Mouse (Mus musculus): ENCODE measurements around the gene Pde11a. TPM values are rescaled to one million over a fixed set of nuclear protein-coding genes. Genes with fewer than 3 reads are reported as not detected.
A peak's percentile ranks its signal among the peaks of the same experiment; 100 is the strongest.

Gene Pde11a
- total RNA-seq, 2 experiments from 2014 or later, result 0.14 to 0.43 TPM

DNA sequence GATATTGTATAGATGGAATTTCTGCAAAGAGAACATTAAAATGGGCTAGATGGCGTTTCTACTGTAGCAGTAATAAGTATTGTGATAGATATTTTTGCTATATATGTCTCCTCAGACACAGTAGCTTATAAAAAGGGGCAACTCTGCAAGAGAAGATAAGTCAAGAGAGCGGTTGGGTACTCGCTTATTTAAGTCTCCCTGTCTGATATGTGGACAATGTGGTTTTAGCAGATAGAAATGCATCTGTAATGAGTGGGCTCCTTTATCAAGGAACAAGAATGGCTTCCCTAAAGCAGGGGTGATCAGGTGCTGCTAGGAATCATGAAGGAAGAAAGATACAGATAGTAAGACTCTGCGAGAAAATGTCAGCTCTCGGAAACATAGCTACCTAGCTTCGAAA, 18.2 kb downstream of the Pde11a start:
- no peak for DNase-seq

DNA sequence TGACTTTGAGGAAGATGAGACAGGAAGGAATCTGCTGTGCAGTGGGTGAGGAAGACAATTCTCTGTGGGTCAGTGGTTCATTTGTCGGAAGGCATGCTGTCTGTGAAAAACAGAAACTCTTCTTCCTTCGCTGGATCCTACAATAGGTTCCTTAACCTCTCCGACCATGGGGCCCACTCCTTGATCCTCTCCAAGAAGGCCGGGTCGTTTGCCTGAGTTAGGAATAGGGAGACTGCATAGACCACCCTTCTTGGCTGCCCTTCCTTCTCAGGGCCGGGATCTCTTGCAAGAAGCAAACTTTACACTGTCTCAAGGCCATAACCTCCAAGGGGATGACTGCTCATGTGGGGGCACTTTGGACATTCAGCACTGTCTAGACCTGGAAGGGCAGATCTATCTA, 19.3 kb downstream of the Pde11a start:
- DNase-seq, result no peak

DNA sequence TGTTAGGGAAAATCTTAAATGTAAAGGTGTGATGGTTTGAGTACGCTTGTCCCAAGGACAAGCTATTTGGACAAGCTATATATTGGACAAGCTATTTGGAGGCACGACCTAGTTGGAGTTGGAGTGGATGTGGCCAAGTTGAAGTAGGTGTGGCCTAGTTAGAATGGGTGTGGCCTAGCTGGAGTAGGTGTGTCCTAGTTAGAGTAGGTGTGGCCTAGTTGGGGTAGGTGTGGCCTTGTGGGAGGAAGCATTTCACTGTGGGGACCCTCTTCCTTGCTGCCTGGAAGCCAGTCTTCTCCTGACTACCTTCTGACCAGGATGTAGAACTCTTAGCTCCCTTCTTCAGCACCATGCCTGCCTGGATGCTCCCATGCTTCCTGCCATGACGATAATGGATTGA, 50.9 kb downstream of the Pde11a start:
- DNase-seq, result no peak

DNA sequence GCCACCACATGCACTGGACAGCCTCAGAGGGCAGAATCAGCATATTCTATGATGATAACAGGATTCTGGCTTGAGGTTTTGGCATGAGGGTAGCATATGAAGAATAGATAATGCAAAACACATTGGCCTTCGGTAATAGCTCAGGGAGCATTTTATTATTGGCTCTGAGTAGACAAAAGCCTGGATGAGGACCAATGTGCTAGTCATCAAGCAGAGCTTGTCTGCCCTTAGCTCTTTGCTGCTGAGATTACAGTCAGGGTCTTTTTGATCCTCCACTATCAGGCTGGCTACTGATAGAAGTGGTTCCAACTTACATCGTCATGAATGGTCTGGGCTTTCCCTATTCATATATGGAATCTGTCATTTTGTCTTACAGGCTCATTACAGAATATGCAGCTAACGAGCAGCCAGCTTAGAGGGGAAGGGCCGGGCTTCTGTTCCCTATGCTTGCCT, 52.3 kb downstream of the Pde11a start:
- DNase-seq, result peak; percentile 14

DNA sequence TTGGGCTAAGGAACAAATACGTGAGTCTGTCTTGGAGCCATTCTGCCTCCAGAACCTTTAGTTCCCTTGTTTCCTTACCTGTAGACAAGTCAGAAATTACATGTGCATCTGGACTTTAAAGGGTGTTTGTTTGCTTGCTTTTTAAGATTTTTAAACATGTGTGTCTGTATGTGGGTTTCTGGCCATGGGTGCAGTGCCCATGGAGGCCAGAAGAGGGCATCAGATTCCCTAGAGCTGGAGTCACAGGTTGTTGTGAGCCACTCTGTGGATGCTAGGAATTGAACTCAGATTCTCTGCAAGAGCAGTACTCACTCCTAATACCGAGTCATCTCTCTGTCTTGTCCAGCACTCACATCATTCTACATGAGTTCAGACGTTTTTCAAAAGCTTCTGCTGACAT, 53.4 kb downstream of the Pde11a start:
- no peak for DNase-seq

DNA sequence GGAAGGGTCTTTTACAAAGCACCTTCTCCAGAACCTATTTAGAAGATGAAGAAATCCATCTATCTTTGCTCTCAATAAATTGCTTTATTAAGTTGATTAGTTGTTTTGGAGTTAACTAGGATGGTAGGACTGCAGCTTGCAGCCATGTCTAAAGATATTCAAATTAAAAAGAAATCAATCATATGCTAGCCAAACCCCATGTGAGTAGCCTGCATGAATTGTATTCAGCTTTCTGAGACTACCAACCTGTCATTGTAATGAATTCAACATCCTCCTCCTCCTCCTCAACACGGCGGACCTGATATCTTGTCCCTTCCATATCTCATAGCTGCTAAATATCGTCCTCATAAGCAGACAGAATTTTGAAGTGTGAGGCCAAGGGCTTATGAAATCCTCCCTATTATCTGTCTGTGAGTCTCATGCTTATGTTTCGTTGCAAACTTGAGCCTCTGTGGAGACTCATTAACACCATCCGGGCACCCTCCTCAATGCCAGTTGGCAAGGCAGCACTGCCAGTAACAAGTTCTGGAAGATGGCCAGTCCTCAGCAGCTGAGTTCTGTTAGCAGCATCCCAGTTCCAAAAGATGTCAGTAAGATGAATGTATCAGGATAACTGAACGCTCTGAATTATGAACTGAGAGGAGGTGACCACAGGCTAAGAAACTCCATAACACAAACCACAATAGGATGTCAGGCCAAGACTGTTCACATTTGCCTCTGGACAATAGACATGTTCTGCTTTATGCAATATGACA, 55.0 kb downstream of the Pde11a start:
- DNase-seq, result peak; percentile 63

DNA sequence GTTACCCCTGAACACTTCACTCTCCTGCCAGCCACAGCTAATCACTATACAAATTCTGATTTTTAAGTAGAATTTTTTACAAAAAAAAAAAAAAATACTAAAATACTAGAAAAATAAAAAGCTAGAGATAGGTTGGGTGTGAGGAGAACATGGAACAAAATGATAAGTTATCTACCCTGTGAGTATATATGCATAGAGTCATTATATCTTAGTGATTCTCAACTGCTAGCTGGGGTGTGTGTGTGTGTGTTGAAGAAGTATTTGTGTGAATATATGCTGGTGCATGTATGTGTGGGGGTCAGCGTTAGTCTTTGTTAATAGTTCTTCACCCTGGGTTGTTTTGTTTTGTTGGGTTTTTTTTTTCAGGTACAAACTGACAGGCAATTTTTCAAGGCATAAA, 69.1 kb downstream of the Pde11a start:
- no peak for DNase-seq

DNA sequence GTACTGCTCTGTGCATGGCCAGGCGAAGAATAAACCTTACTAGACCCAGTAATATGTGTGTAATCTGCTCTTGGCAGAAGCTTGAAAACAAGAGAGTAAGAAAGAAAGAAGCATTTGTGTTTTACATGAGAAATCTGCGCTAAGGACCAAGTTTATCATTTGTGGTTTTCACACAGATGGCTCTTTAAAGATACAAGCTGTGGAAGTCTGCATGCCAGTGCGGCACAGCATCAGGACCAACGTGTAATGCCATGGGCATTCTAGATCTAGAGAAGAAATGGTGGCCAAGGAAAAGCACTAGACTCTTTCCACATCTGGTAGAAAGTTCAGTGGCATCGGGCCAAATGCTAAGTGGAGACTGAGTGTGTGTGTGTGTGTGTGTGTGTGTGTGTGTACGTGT, 71.2 kb downstream of the Pde11a start:
- DNase-seq, result no peak

DNA sequence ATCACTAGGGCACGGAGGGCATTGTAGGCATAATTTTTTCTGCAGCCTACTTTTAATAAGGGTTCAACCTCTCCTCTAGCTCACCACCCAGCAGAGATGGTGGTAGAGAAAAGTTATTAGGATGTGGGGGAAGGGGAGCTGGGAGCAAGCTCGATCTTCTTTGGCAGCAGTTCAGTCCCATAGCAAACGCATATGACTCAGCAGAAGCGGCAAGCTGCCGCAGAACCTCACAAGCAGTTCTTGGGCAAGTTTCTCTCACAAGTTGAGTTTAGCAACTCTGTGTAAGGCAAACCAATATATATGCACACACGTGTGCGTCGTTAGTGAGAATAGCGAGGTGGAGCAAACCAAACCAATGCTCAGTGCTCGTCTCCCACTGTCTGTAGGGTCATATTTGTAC, 72.0 kb downstream of the Pde11a start:
- no peak for DNase-seq

DNA sequence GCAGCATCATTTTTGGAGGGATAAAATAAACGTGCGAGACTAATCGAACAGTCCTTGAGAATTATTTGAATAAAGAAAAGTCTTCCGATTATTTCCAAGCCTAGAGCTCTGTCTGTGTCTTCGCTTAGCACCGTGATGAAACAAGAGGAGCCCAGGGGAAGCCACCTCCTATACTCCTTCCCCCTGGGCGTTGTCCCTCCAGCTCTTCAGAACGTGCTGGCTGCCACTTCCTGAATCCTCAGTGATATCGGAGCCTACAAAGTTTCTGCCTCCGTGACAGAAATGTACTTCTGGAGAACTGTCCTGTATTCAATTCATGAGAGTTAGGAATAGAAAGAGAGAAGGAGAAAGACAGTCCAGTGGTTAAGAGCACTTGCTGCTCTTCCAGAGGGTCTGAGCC, 74.3 kb downstream of the Pde11a start:
- no peak for DNase-seq

DNA sequence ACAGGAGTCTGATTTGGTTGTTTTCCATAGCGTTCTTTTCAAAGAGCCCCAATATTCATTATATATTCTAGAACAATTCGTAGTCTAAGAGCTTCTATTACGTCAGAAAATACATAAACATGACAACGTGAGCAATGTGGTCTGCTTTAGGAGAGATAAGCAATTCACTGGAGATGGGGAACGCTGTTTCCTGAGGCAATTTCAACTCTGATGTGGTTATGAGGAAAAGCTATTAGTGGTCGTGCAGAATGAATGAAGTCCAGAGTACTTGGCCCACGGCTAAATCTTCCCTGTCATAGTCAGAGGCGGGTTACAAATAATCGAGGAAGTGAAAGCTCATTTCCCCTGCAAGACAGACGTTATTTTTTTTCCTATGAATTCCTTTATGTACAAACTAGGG, 75.9 kb downstream of the Pde11a start:
- DNase-seq, result no peak

DNA sequence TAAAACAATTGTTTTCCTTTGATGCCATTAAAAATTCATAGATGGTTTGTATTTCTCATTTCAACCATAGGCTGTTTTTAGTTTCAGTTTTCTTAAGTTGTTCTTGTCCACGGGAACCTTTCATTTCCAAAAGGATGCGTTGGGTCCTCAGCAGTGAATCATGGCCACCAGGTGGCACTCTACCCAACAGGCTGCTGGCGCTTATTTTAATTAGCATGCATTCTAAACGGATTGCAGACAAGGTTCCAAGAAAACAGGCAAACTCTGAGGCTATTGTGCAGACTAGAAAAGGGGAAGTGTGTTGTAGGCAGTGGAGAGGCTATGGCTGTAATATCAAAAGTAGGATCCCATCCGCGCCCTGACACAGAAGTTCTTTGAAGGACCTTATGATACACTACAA, 83.7 kb downstream of the Pde11a start:
- DNase-seq, result peak; percentile 71

DNA sequence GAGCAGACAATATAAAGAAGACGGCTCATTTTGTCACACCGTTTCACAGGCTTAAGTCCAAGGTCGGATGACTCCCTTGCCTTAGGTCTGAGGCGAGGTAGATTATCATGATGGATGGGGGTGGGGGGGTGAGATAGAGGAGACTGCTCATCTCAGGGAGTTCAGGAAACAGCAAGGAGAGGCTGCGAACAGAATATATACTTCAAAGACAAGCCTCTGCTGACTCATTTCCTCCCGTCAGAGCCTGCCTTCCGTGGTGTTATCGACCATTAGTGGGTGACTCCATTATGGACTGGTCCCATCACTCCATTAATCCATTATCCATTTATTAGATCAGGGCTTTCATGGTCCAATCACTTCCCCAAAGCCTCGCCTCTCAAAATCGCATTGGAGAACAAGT, 87.2 kb downstream of the Pde11a start:
- DNase-seq, result no peak

DNA sequence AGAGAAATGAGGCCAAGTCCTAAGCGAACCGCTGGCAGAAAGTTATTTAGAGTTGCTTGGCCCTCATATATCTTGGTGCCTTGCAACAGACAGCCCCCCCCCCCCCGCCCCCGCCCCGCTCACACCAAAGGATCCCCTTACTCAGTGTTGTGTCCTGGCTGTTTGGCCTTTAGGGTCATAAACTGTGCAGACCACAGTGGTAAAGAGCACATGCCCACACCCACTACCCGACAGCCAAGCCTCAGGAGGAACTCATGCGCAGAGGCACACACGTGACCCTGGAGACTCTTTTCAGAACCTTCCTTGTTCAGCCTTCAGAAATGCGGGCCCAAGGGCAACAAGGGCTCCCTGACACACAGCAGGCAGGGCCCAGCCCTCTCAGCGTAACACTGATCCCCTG, 90.3 kb downstream of the Pde11a start:
- no peak for DNase-seq

DNA sequence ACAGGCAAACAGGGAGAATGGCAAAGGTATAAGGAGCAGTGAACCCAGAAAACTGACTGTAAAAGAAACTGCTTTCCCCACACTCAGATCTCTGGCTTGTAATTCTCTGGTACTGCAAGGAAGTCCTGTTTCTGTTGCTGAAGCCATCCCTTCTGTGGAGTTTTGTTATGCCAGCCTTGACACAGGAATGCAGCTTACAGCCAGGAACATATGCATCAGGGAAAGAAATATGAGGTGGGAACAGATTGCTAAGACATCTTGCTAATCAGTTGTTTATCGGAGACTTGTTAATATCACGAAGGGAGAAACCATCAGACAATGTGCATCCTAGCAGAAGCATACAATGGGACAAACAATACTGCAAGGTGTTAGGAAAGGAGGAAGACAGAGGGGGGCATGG, 99.4 kb downstream of the Pde11a start:
- no peak for DNase-seq

DNA sequence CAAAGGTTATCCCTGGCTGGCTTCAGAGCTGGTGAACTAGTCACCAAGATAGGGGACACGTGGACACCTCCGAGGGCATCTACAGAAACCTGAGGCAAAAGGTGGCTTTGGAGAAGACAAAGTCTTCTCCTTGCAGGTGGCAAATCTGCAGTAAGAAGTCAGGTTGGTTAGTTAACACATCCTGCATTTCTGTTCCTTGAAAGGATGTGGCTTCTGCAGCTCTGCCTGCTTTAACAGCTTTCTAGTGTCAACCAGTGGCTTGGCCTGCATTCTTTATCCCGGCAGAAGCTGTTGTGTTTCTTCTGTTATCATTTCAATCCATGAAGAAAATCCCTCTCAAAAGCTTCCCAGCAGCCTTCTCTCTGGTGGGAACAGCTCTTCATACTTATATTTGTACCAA, 100.1 kb downstream of the Pde11a start:
- DNase-seq, result no peak

DNA sequence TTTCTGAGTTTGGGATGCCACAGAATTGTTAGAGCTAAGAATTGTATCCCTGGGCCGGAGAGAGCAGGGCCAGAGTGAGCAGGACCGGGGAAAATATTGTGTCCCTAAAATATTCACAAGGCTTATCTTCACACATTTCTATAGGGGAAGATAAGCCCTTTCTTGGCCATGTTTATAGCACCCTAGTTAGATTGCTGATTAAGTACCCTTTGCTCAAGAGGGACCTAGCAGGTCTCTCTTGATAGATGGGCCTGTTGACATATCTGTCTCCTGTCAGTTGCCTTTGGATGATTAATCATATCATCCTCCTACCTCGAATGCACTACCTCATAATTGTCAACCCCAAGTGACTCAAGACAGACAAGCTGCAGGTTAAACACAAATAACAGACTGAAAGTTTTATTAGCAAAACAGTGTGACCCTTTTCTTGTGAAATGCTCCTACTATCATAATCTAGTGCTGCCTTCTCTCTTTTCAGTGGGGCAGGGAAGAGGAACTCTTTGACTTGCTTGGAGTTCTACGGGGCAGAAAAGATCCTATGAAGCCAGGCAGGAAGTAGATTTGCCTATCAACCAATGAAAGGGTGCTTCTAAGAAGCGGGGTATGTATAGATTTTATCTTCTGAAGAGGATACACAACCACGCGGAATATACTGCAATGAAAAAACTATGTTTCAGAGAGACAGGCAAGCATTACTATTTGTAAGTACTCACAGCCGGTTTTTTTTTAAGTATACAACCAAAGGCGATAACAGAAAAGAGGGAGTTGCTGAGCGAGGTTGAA, 100.7 kb downstream of the Pde11a start:
- DNase-seq, result no peak

DNA sequence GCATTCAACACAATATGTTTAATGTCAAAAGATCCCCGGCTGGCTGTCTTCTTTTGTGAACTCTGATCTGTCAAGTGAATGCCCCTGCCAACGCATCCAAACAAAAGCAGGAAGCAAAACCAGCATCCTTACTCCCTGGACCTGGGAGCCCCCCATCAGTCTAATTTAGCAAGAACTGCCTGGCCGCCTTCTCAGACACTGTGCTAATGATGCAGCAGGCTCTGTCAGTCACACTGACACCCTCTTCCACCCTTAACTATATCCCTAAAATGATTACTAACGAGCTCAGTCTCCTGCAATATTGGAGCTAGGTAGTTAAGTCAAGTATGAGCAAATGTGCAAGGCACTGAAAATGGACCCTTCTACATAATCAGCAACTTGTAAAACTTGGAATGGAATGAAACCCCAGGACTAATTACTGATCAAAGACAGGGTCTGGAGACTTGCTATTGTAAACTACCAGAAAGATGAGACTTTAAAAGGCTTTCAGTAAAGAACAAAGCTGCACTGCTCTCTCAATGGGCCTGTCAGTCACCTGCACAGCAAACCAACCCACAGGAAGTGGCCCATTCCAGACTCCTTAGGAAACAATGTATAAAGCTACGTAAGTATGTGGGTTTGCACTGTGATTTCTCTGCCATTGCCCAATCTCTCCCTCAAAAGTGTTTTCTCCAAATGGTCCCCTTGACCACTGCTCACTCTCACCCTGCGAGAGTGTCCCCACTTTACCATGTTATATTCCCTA, 118.0 kb downstream of the Pde11a start:
- DNase-seq, result no peak

DNA sequence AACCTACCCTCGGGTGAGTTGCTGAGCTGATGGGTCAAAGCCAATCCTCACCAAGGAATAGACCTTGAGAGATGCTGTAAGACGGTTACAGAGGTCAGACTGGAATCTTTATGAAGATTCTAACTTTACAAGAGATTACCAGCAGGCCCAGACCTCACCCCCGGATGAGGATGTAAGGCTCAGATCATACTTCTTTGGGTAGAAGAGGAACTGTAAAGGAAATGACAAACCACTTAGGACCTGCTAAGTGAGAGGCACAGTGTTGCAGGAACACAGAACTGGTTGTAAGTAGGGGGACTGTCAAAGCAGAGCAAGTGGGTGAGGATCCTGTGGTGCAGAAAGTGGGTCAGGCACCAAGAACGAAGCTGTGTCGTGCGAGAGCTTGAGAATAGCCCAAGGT, 119.0 kb downstream of the Pde11a start:
- no peak for DNase-seq

DNA sequence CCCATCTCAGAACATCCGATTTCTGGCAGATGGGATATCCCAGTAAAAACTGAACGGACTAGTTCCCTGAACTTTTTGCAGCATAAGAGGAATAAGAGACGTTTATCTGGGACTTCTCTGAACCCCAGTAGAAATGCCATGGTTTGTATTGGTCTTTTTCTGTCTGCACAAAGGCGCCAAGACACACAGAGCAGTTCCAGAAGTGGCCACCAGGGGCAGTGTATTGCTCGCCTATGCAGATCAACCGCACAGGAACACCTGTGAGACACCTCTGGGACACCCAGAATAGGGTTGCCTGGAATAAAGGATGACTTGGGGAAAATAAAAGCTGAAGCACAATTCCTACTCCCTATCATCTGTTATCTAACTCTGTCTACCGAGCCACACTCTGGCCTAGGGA, 122.4 kb downstream of the Pde11a start:
- DNase-seq, result peak; percentile 48

DNA sequence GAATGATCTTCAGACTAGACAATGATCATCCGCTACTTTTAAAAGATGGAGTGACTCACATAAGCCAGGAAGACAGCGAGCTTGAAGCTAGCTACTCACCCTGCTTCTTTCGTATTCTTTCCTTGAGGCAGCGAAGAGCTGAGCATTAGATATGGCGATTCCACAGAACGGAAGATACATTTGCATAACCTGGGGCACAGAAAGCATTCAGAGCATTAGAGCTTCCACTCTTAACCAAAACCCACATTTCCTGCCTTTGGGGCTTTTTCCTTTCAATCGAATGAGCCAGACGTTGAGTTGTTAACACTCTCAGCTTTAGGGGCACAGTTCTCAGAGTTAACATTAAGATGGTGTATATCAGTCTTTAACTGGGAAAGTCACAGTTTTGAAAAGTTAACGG, 123.4 kb downstream of the Pde11a start:
- no peak for DNase-seq

DNA sequence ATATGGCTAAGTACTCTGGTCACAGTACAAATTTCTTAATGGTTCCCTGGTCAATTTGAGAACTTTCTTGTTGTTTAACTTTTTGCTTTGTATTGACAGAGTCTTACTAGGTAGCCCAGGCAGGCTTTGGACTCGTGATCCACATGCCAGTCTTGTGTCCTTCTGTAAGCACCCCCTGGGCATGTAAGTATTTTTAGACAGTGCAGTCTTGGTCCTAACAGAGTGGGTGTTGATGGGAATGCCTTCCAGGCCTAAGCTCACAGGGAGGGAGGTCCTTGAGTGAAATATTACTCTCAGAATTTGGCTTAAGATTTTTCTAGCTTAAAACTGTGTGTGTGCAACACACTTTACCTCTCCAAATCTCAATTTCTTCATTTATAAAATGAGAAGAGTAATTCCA, 153.4 kb downstream of the Pde11a start:
- peak; percentile 7 for DNase-seq

DNA sequence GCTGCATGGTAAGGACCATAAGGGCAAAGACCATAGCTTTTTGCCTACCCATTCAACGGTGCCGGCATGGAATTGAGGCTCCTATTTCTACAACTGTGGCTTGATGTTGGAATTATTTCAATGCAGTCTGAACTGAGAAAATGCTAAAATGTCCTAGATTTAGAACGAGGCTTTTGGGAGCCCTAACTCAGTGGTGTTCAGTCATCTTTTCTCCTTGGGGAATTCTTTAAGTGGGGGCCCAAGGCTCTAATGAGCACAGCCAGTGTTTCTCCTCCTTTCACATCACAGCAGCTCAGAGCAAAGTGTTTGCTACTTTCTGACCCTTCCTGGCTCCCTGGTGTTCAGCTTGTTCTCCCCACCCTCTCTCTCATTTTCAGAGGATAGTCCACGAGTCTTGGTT, 175.8 kb downstream of the Pde11a start:
- no peak for DNase-seq

All from heart, postnatal 4 days (tissue).